Mouse (Mus musculus) brain, embryonic 14.5 days (tissue): Measurements from ENCODE around the gene Gm48552. TPM values are rescaled to one million over a fixed set of nuclear protein-coding genes. Genes with fewer than 3 reads are reported as not detected.
A peak's percentile ranks its signal among the peaks of the same experiment; 100 is the strongest.

Source experiments
- DNase-seq: peaks from one replicate; pipeline ENCODE4 v3.0.0-alpha.2; 2011; ENCODE audit warnings: low read depth
- CTCF ChIP-seq: fragments of 200-500 bp; IDR thresholded peaks from 2 replicates; pipeline ENCODE4 v1.5.1; 2012; ENCODE audit warnings: inconsistent platforms, mild to moderate bottlenecking, moderate library complexity, borderline replicate concordance; ENCODE audit not compliant: insufficient read depth, insufficient read length; ENCODE audit errors: extremely low read depth
- POLR2A ChIP-seq: fragments of 200-500 bp; IDR thresholded peaks from 2 replicates; pipeline ENCODE4 v1.6.1; 2012; ENCODE audit warnings: mild to moderate bottlenecking, inconsistent platforms, borderline replicate concordance; ENCODE audit not compliant: poor library complexity, insufficient read depth, insufficient read length, severe bottlenecking; ENCODE audit errors: extremely low read depth
- polyA plus RNA-seq: library from polyadenylated mRNA; depleted of rRNA; stranded (reverse); fragments of >200 nt; gene quantifications from 2 replicates; pipeline ENCODE4 v1.2.3, GENCODE M21; 2012

Gm48552 gene
- polyA plus RNA-seq, 1 experiment = 8.7 TPM

GRCm38 (mm10) chr10:81404720-81405119 is 15.9 kb downstream of the Gm48552 start:
- DNase-seq = no peak
- no peak for TF ChIP-seq POLR2A
- no peak for TF ChIP-seq CTCF

DNA sequence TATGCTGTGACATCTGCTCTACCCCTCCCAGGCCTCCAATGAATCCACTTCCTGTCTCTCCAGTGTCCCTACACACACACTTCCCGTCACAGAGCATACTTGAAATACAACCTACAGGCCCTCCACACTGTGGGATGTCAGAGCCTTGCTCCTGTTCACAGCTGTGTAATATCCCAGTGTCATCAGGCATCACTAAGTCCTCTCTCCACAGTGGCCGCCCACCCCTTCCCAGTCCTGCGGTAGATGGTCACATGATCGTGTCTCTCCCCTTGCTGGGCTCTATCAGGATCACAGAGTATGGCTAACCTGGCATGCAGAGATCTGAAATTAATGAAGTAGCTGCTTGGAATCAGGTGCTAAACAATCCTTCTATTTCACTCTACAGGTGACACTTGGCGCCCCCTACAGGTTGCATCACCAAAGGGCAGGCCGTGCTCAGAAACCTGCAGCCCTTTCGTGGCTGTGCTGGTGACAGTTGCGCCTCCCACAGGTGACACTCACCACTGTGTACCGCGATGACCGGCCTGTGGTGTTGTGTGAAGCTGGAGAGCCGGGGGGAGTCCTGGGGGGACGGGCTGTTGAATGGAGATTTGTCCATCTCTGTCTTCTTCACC is 16.9 kb downstream of the Gm48552 start:
- TF ChIP-seq CTCF = peak; percentile 66
- no peak for TF ChIP-seq POLR2A
- DNase-seq = no peak

DNA sequence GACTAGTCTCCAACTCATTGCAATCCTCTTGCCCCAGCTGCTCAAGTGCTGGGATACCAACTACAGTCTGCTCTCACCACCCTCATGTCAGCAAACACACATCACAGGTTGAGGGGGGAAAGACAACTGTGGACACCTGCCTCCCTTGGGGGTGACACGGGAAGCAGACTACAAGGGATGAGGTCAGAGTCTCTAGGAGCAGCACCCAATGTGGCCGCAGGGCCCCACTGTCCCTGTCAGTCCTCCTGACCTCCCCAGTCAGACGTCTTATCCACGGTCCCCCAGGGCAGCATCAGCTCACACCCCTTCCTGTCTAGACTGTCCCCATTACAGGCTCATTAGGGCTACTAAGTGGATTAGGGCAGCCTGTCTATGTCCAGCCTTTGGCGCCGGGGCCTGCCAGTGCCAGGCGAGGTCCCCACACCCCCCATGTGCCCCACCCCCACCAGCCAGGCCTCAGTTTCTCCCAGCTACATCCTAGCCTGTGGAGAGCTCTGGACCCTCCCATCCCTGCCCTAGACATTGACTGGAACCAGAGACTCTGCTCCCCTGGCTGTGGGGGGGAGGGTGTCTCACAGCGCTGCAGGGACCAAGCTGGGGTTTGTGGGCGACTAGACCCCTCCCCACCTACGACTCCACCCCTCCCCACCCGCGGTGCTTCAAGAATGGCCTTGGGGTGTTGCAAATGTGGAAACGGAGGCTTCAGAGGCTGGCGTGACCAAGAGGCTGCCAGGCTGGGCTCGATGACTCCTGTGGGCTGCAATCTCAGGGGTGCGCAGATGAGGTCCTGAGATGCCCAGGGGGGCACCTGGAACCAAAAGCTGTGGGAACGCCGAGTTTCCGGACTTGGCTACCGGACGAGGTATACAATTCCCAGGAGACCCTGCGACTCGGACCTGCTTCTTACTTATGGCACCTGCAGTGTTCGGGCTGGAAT is 18.0 kb downstream of the Gm48552 start:
- TF ChIP-seq CTCF (no peak), POLR2A (no peak)
- DNase-seq = no peak

DNA sequence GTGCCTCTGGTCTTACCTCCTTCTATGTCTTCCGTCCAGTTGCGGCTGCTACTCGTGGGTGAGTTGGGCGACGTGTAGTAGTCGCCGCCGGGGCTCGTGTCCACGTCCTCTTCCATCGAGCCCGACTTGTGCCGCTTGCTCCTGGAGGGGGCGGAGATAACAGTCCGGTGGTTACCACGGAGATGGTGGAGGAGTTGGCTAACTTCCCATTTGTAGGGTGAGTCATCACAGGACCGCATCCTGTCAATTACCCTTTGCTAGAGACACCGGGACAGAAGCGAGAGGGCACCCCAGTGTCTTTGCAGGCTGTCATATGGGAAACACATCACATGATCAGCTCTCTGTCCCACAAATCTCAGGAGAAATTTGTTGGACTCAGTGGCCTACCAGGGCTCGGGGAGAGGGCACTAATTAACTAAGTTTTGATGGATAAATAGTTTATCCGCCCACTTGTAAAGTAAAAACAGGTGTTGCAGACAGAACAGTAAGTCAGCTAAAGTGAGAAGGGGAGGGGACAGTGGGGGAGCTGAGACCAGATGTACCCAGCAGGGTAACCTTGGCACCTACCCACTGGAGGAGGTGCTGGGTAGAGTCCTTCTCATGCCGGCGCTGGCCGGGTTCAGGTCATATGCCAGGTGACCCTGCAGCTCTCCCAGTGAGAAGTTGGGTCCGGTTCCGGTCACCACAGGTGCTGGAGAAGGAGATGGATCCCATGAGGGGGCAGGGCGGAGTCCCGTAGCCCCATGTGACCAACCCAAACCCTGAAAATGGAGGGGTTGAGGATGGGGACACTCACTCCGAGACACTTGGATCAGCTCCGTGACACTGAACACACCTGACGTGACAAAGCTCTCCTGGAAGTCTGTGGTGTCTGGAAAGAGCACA is 19.0 kb downstream of the Gm48552 start:
- no peak for TF ChIP-seq CTCF
- TF ChIP-seq POLR2A = no peak
- peak; percentile 85 for DNase-seq

DNA sequence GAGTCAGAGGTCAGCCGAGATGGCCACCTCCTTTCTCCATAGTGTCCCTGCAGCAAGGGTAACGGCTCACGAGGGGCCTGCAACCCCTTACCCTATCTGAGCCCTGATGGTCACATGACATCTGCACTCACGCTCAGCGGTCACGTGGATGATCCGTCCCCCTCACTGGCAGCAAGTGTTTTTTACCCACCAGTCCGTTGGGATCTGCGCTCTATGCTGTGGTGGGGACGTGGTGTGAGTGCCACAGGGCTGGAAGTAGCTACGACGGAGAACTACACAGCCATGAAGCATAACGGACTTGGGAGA is 19.6 kb downstream of the Gm48552 start:
- TF ChIP-seq CTCF (no peak), POLR2A (no peak)
- no peak for DNase-seq

DNA sequence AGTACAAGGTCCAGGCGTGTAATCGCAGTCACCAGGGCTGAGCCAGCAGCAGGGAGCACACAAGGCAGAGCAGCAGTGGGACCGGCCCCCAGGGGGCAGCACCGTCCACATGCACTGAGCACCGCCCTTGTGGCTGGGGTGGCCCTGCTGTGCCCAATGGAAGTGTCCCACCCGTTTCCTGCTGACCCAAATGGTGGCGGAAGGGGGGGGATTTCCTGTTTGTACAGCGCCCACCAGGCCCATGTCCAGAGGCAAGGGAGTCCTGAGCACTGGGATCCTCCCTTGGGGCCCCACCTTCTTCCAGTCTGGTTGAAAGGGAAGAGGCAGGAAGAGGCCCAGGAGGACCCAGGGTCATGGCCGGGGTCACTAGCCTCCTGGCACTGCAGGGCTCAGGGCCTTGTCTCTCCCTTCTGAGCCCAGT is 20.1 kb downstream of the Gm48552 start:
- DNase-seq = peak; percentile 68
- TF ChIP-seq POLR2A (no peak), CTCF (peak; percentile 69)

DNA sequence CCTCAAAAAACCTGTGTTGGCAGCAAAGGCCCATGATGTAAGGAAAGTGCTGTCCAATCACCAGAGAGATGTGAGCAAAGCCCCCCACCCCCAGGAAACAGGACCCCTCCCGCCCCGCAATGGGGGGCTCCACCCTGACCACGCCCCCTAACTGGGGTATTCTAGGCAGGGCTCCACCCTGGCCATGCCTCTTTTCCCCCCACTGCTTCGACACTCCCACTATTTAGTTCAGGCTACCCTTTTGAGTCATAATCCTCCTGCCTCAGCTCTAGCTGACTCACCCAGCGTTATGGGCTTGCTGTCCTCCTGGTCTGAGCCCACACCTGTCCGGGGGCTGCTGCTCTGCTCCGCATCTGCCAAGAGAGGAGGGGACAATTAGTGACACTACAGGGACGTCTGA is 20.5 kb downstream of the Gm48552 start:
- no peak for TF ChIP-seq POLR2A
- no peak for DNase-seq

- DNase-seq = no peak
- no peak for TF ChIP-seq POLR2A
- TF ChIP-seq CTCF = no peak
Observed at GRCm38 (mm10) chr10:81410350-81410749, 21.5 kb downstream of the Gm48552 start.

GRCm38 (mm10) chr10:81410981-81411380 is 22.2 kb downstream of the Gm48552 start:
- TF ChIP-seq POLR2A (no peak), CTCF (no peak)
- no peak for DNase-seq

DNA sequence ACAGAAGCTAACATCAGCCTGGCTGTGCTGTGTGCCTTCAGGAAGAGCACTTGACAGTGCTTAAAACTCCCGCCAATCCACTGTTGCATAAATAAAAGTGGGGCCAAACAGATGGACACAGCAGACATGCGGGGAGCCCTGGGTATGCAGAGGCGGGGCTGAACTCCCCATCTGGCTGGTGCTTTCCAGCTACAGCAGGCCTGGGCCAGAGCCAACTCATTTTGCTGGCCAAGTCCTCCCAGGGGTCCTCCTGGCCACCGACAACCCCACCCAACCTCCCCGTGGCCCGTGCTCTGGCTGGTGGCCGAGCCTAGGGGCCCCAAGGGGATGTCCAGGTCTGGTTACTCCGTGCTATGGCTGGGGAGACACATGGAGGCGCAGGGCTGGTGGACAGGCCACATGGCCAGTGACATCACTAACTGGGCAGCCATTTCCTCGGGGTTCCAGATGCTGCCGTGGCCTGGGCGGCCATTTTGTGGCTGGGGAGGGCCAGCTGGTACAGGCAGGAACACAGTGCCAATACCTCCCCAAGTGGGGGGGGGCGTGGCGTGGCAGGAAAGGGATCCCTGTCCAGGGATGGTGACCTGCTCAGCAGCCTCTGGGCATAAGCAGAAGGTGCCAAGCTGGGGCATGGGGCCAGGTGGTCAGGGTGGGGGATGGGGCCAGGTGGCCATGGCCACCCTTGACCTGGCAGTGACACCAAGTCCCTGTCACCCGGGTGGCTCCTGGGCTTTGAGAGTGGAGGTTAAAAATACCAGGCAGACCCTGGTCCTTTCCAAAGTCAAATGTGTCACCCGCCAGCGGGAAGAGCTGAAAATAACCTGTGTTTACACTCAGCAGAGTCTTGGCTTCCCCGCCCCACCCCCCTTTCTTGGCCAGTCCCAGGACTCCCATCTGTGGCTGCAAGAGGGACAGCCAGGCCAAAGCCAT is 22.9 kb downstream of the Gm48552 start:
- TF ChIP-seq POLR2A (no peak), CTCF (no peak)
- DNase-seq = peak; percentile 81

DNA sequence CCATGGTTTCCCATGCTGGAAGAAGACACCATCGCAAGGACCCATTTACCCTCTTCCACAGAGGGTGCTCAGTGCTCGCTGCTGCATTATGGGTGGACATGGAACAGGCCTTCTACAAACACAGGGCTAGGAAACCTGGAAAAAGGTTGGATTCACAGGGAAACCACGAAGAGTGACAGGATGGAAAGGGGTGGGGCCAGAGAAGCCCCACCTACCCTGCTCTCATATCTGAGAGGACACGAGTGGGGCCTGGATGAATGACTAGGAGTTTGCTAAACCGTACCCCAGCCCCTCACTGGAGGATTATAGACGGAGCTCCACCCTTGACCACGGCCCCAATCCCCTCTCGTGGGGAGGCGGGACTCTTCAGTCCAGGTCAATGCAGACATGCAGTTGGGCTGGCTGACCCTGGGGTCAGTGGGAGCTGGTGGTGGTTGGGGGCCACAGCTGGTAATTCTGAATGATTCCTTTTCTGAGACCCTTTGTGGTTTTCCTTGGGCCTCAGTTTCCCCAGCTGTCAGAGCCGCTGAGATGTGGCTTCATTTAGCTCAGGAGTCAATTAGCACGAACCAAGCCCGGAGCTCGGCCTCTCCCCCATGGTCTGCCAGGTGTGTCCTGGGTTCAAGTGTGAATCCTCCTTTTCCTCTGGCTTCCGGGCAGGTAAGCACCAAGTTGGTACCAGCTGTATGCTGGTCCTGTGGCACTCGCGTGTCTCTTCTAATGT is 23.9 kb downstream of the Gm48552 start:
- DNase-seq = no peak
- TF ChIP-seq POLR2A (no peak), CTCF (no peak)
